Mouse (Mus musculus): Measurements from ENCODE around the gene Dhrs3. TPM values are rescaled to one million over a fixed set of nuclear protein-coding genes. Genes with fewer than 3 reads are reported as not detected.

Gene Dhrs3
- polyA plus RNA-seq, 1 experiment from 2014 or later: 128 TPM

DNA sequence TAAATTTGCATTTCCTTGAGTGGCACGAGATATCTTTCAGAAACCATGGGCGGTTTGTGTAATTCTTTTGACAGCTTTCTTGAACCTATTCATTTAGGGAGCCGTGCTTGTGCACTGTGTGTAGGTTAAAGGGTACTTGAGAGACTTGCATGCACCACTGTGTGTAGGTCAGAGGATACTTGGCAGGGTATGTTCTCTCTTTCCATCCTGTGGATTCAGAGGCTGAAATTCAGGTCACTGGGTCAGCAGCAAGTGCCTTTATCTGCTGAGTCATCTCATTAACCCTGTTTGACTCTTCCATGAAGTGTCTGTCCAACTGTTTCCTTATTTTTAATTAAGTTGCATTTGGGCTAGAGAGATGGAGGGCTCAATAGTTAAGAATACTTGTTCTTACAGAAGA, 69.1 kb downstream of the Dhrs3 start:
- 84% methylated on average over 3 of the region's 3 CpGs for WGBS
- Histone ChIP-seq H3K9ac (replicated peaks; ENCODE audit: low read depth, low read length) (no peak overlapping the region), H3K36me3 (ENCODE audit: control insufficient read depth, insufficient read depth, low read length) (no peaks in the 10 kb centered on the region), H3K27me3 (ENCODE audit: control insufficient read depth, insufficient read depth, low read length) (no peaks in the 10 kb centered on the region), H3K4me2 (replicated peaks; ENCODE audit: low read depth, low read length) (no peak overlapping the region), H3K4me3 (ENCODE audit: low read depth, low read length) (no peak overlapping the region), H3K4me1 (ENCODE audit: control insufficient read depth, insufficient read depth, low read length) (no peaks in the 10 kb centered on the region; the same call in 1 of the 2 replicates), H3K9me3 (ENCODE audit: control insufficient read depth, low read depth, low read length) (no peaks in the 10 kb centered on the region), H3K27ac (ENCODE audit: low read length) (no peak overlapping the region)
- no peak for ATAC-seq (ENCODE audit: insufficient number of reproducible peaks, insufficient read depth, low FRiP score, low read depth)

DNA sequence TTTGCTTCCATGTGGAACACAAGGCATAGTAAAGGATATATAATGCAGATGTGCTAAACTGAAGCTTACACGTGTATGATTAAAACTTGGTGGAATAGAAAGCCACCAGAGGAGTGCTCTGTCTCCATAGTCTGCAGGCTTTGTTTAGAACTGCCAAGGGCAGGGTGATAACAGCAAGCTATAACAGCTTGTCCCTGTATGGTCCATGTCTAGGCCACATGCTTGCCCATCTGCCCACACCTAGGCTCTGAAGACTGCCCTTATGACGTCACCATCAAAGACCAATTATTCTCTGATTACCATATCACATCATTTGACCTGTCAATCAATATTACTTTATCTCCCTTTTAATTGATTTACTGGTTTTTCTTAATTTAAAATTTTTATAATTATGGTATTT, 72.6 kb downstream of the Dhrs3 start:
- Histone ChIP-seq H3K36me3 (ENCODE audit: control insufficient read depth, insufficient read depth, low read length) (no peaks in the 10 kb centered on the region), H3K4me1 (ENCODE audit: control insufficient read depth, insufficient read depth, low read length) (no peaks in the 10 kb centered on the region; the same call in 1 of the 2 replicates), H3K27me3 (ENCODE audit: control insufficient read depth, insufficient read depth, low read length) (no peaks in the 10 kb centered on the region), H3K9me3 (ENCODE audit: control insufficient read depth, low read depth, low read length) (no peaks in the 10 kb centered on the region), H3K4me2 (replicated peaks; ENCODE audit: low read depth, low read length) (no peak overlapping the region), H3K4me3 (ENCODE audit: low read depth, low read length) (no peak overlapping the region), H3K9ac (replicated peaks; ENCODE audit: low read depth, low read length) (no peak overlapping the region), H3K27ac (ENCODE audit: low read length) (no peak overlapping the region)
- ATAC-seq (ENCODE audit: insufficient number of reproducible peaks, insufficient read depth, low FRiP score, low read depth): no peak
- WGBS: 80% methylated on average over 2 of the region's 2 CpGs

DNA sequence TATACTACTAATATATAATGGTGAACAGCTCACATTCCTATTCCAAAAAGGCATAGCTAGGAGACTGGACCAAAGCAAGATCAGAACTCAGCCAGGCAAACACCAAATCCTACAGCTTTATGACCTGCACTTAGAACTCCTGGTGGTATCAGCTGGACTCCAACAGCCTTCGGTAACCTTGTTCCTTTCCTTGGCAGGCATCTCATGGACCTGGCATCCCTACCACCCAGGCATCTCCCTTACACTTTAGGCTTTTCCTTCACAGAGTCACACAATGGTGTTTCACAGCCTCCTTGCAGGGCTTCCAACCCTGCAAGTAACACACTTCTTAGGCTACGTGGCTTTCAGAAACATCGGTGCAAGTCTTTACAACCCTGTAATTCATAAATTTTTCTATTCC, 75.7 kb downstream of the Dhrs3 start:
- H3K27me3 ChIP-seq (ENCODE audit: control insufficient read depth, insufficient read depth, low read length): no peaks in the 10 kb centered on the region
- no peak overlapping the region for H3K4me2 ChIP-seq (replicated peaks; ENCODE audit: low read depth, low read length)
- H3K9me3 ChIP-seq (ENCODE audit: control insufficient read depth, low read depth, low read length): no peaks in the 10 kb centered on the region
- no peak for ATAC-seq (ENCODE audit: insufficient number of reproducible peaks, insufficient read depth, low FRiP score, low read depth)
- 93% methylated on average over 3 of the region's 3 CpGs for WGBS
- H3K4me3 ChIP-seq (ENCODE audit: low read depth, low read length): no peak overlapping the region
- no peaks in the 10 kb centered on the region for H3K36me3 ChIP-seq (ENCODE audit: control insufficient read depth, insufficient read depth, low read length)
- no peak overlapping the region for H3K9ac ChIP-seq (replicated peaks; ENCODE audit: low read depth, low read length)
- H3K4me1 ChIP-seq (ENCODE audit: control insufficient read depth, insufficient read depth, low read length): no peaks in the 10 kb centered on the region
- no peak overlapping the region for H3K27ac ChIP-seq (ENCODE audit: low read length)

DNA sequence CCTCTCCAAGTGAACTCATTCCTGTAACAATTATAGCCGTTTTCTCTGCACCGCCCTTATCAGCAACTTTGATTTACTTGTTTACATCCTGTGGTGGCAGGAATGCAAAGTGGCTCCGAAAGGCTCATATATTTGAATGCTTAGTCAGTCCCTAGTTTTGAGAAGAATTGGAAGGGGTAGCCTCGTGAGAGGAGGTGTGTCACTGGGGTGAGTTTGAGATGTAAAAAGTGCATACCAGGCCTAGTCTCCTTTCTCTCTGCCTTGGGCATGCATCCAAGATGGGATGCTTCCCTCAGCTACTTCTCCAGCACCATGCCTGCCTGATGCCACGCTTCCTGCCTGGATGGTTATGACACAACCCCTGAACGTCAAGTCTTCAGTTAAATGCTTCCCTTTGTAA, 76.4 kb downstream of the Dhrs3 start:
- H3K4me2 ChIP-seq (replicated peaks; ENCODE audit: low read depth, low read length): no peak overlapping the region
- H3K4me1 ChIP-seq (ENCODE audit: control insufficient read depth, insufficient read depth, low read length): no peaks in the 10 kb centered on the region
- no peaks in the 10 kb centered on the region for H3K9me3 ChIP-seq (ENCODE audit: control insufficient read depth, low read depth, low read length)
- H3K4me3 ChIP-seq (ENCODE audit: low read depth, low read length): no peak overlapping the region
- no peaks in the 10 kb centered on the region for H3K36me3 ChIP-seq (ENCODE audit: control insufficient read depth, insufficient read depth, low read length)
- no peak overlapping the region for H3K27ac ChIP-seq (ENCODE audit: low read length)
- H3K9ac ChIP-seq (replicated peaks; ENCODE audit: low read depth, low read length): no peak overlapping the region
- ATAC-seq (ENCODE audit: insufficient number of reproducible peaks, insufficient read depth, low FRiP score, low read depth): no peak
- WGBS: 45% methylated on average over 6 of the region's 6 CpGs
- H3K27me3 ChIP-seq (ENCODE audit: control insufficient read depth, insufficient read depth, low read length): no peaks in the 10 kb centered on the region

DNA sequence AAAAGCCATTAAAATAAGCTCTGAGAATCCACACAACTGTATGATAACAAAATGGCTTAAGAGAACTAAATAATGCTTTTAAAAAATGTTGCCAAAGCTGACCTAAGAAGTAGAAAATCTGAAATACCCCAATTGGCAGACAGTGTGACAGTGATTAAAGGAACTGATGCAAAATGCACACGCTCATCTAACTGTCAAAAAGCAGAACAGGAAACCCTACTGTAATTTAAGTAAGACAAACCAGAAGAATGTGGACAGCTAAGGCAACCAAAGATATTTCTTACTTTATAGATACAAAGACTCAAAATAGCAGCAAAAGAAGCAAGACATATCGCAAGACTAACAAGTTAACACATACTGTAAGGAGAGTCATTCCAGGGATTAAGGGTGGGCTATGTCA, 78.4 kb downstream of the Dhrs3 start:
- Histone ChIP-seq H3K27me3 (ENCODE audit: control insufficient read depth, insufficient read depth, low read length) (no peaks in the 10 kb centered on the region), H3K4me2 (replicated peaks; ENCODE audit: low read depth, low read length) (no peak overlapping the region), H3K4me1 (ENCODE audit: control insufficient read depth, insufficient read depth, low read length) (no peaks in the 10 kb centered on the region), H3K9me3 (ENCODE audit: control insufficient read depth, low read depth, low read length) (no peaks in the 10 kb centered on the region), H3K27ac (ENCODE audit: low read length) (no peak overlapping the region), H3K9ac (replicated peaks; ENCODE audit: low read depth, low read length) (no peak overlapping the region), H3K4me3 (ENCODE audit: low read depth, low read length) (no peak overlapping the region), H3K36me3 (ENCODE audit: control insufficient read depth, insufficient read depth, low read length) (no peaks in the 10 kb centered on the region; the same call in 1 of the 2 replicates)
- 75% methylated on average over 2 of the region's 2 CpGs for WGBS
- no peak for ATAC-seq (ENCODE audit: insufficient number of reproducible peaks, insufficient read depth, low FRiP score, low read depth)

DNA sequence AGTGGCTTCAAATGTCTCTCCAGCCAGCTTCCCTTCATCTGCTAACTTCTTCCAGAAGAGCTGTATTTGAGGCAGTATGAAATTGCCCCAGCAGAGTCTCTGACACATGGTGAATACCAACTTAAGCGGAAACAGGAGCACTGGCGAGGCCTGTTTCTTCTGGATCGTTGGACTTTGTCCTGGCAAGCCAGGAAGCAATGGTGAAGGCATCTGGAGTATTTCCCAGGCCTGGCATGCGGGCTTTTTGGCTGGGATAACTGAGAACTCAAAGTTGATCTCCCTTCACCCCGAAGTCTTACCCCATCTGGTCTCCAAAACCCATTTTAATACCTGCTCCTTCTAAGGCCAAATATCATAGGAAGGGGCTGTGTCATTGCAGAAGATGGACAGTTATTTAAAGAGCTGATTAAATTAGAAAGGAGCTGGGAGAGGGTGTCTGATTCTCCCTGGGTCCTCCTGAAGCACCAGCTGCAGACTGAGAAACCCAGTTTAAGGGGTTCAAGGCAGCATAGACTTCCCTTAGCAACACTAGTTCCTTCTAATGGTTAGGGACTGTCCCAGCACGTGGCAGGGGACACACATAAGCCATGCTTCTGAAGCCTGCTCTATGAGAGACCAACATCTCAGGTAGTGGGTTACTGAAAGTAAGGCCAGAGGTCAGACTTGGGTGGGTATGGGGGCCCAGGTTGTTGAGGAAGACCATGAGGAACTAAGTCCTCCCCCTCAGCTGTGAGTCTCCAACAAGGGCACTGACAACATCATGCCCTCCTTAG, 80.5 kb downstream of the Dhrs3 start:
- WGBS: 84% methylated on average over 6 of the region's 6 CpGs
- H3K27me3 ChIP-seq (ENCODE audit: control insufficient read depth, insufficient read depth, low read length): no peaks in the 10 kb centered on the region
- H3K4me3 ChIP-seq (ENCODE audit: low read depth, low read length): no peak overlapping the region
- no peak overlapping the region for H3K27ac ChIP-seq (ENCODE audit: low read length)
- no peaks in the 10 kb centered on the region; the same call in 1 of the 2 replicates for H3K36me3 ChIP-seq (ENCODE audit: control insufficient read depth, insufficient read depth, low read length)
- no peak for ATAC-seq (ENCODE audit: insufficient number of reproducible peaks, insufficient read depth, low FRiP score, low read depth)
- no peaks in the 10 kb centered on the region for H3K4me1 ChIP-seq (ENCODE audit: control insufficient read depth, insufficient read depth, low read length)
- no peak overlapping the region for H3K4me2 ChIP-seq (replicated peaks; ENCODE audit: low read depth, low read length)
- H3K9me3 ChIP-seq (ENCODE audit: control insufficient read depth, low read depth, low read length): no peaks in the 10 kb centered on the region
- H3K9ac ChIP-seq (replicated peaks; ENCODE audit: low read depth, low read length): no peak overlapping the region

DNA sequence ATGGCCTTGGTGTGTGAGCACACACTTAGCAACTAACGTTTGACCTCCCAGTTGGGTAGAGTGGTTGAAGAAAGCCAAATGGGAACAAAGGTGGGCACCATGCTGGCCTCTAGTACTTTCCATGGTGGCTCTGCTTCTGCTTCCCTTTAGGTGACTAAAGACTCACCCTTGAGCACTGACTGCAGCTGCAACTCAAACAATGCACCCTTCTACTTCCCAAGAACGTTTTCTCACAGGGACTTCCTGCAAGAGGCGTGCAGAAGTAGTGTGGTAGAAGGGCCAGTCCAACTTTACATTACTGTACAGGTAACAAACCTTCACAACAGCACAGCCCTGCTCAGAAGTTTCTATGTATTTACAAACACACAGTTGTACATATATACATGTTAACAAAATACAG, 81.8 kb downstream of the Dhrs3 start:
- H3K4me2 ChIP-seq (replicated peaks; ENCODE audit: low read depth, low read length): no peak overlapping the region
- H3K4me1 ChIP-seq (ENCODE audit: control insufficient read depth, insufficient read depth, low read length): no peaks in the 10 kb centered on the region
- H3K4me3 ChIP-seq (ENCODE audit: low read depth, low read length): no peak overlapping the region
- 72% methylated on average over 3 of the region's 3 CpGs for WGBS
- H3K27ac ChIP-seq (ENCODE audit: low read length): no peak overlapping the region
- H3K9me3 ChIP-seq (ENCODE audit: control insufficient read depth, low read depth, low read length): no peaks in the 10 kb centered on the region
- ATAC-seq (ENCODE audit: insufficient number of reproducible peaks, insufficient read depth, low FRiP score, low read depth): no peak
- H3K9ac ChIP-seq (replicated peaks; ENCODE audit: low read depth, low read length): no peak overlapping the region
- H3K36me3 ChIP-seq (ENCODE audit: control insufficient read depth, insufficient read depth, low read length): no peaks in the 10 kb centered on the region; the same call in 1 of the 2 replicates
- H3K27me3 ChIP-seq (ENCODE audit: control insufficient read depth, insufficient read depth, low read length): no peaks in the 10 kb centered on the region

DNA sequence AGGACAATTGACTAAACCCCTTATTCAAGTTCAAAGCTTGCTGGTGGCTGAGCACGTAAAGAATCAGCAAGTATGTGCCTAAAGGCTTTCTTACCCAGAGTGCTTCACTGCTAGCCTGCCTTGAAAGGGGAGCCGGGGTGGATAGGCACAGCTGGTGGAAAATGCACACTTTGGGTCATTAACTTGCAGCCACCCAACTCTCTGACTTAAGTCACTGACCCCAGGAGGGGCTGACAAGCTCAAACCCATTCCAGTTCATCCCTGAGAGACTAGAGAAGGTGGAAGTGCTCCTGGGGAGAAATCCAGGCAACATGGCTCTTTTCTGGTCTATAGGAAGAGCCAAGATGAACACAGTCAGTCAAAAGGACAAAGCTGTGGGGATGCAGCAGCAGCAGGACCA, 82.9 kb downstream of the Dhrs3 start:
- WGBS: 43% methylated on average over 2 of the region's 2 CpGs

DNA sequence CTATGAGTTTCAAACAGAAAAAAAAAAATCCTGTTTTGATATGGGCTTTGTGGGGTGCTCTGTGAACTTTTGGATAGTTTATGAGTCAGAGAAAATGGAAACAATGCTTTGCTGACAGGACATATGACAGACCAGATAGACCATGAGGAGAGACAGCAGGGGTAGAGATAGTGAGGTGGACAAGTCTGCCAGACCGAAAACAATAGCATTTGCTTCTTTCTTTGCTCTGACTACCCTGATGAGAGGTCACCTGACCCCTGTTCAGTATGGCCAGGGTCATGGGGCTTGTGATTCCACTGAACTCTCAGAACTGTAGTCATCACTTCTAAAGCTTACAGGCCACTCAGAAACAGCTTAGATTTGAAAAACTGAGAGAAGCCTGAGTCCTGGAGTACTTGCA, 84.4 kb downstream of the Dhrs3 start:
- no peak for ATAC-seq (ENCODE audit: insufficient number of reproducible peaks, insufficient read depth, low FRiP score, low read depth)
- H3K4me2 ChIP-seq (replicated peaks; ENCODE audit: low read depth, low read length): no peak overlapping the region
- no peaks in the 10 kb centered on the region for H3K9me3 ChIP-seq (ENCODE audit: control insufficient read depth, low read depth, low read length)
- no peaks in the 10 kb centered on the region for H3K27me3 ChIP-seq (ENCODE audit: control insufficient read depth, insufficient read depth, low read length)
- H3K27ac ChIP-seq (ENCODE audit: low read length): no peak overlapping the region
- no peak overlapping the region for H3K4me3 ChIP-seq (ENCODE audit: low read depth, low read length)
- no peaks in the 10 kb centered on the region; the same call in 1 of the 2 replicates for H3K36me3 ChIP-seq (ENCODE audit: control insufficient read depth, insufficient read depth, low read length)
- WGBS: 58% methylated on average over 1 of the region's 1 CpGs
- no peak overlapping the region for H3K9ac ChIP-seq (replicated peaks; ENCODE audit: low read depth, low read length)
- no peaks in the 10 kb centered on the region for H3K4me1 ChIP-seq (ENCODE audit: control insufficient read depth, insufficient read depth, low read length)

More for the DNA sequence above, 82.9 kb downstream of the Dhrs3 start:
- Histone ChIP-seq H3K4me2 (replicated peaks; ENCODE audit: low read depth, low read length) (no peak overlapping the region), H3K36me3 (ENCODE audit: control insufficient read depth, insufficient read depth, low read length) (no peaks in the 10 kb centered on the region; the same call in 1 of the 2 replicates), H3K9ac (replicated peaks; ENCODE audit: low read depth, low read length) (no peak overlapping the region), H3K4me3 (ENCODE audit: low read depth, low read length) (no peak overlapping the region), H3K27ac (ENCODE audit: low read length) (no peak overlapping the region), H3K27me3 (ENCODE audit: control insufficient read depth, insufficient read depth, low read length) (no peaks in the 10 kb centered on the region), H3K4me1 (ENCODE audit: control insufficient read depth, insufficient read depth, low read length) (no peaks in the 10 kb centered on the region), H3K9me3 (ENCODE audit: control insufficient read depth, low read depth, low read length) (no peaks in the 10 kb centered on the region)
- no peak for ATAC-seq (ENCODE audit: insufficient number of reproducible peaks, insufficient read depth, low FRiP score, low read depth)
